Mouse (Mus musculus) ES-E14 (cell line): Measurements from ENCODE around the gene Mms22l. TPM values are rescaled to one million over a fixed set of nuclear protein-coding genes. Genes with fewer than 3 reads are reported as not detected.
"Not testable (repeated sequence)": the region's sequence is repeated elsewhere in the genome, so short reads cannot be mapped to it uniquely, and the experiment has no call there.

Experiments
- DNase-seq: peaks from one replicate; pipeline ENCODE4 v3.0.0-alpha.2; 2013; ENCODE audit warnings: low read depth, low spot score
- H3K27ac ChIP-seq: 2 replicates; pipeline ENCODE4 v1.5.1; 2012; ENCODE audit warnings: low read depth, mild to moderate bottlenecking, low read length, moderate library complexity, mixed read lengths; ENCODE audit not compliant: poor library complexity, insufficient read depth, severe bottlenecking
- H3K36me3 ChIP-seq: 2 replicates; pipeline ENCODE4 v1.6.1; 2012; ENCODE audit warnings: mild to moderate bottlenecking, low read length, moderate library complexity, mixed read lengths; ENCODE audit not compliant: control insufficient read depth, poor library complexity, insufficient read depth, severe bottlenecking
- H3K4me1 ChIP-seq, 2 experiments: fragments of 150-350 bp in 1 of 2; sonication (generic) in 1 of 2; 2 replicates each; pipeline ENCODE4 v1.6.1; 2012; ENCODE audit warnings: low read length in 2 of 2, mild to moderate bottlenecking in 1 of 2, mixed read lengths in 1 of 2; ENCODE audit not compliant: control insufficient read depth in 2 of 2, insufficient read depth in 2 of 2, poor library complexity in 1 of 2
- H3K4me3 ChIP-seq, 2 experiments: fragments of 150-350 bp in 1 of 2; sonication (generic) in 1 of 2; 2 replicates each; pipeline ENCODE4 v1.5.1; 2012; ENCODE audit warnings: low read length in 2 of 2, low read depth in 1 of 2, mild to moderate bottlenecking in 1 of 2, mixed read lengths in 1 of 2; ENCODE audit not compliant: insufficient read depth in 1 of 2, poor library complexity in 1 of 2, severe bottlenecking in 1 of 2
- H3K9ac ChIP-seq: 2 replicates; pipeline ENCODE4 v1.6.1; 2012; ENCODE audit warnings: low read depth, mild to moderate bottlenecking, low read length, mixed read lengths; ENCODE audit not compliant: poor library complexity, insufficient read depth, severe bottlenecking
- H3K9me3 ChIP-seq: fragments of 150-350 bp; sonication (generic); 2 replicates; pipeline ENCODE4 v1.6.1; 2012; ENCODE audit warnings: low read depth, mild to moderate bottlenecking, low read length; ENCODE audit not compliant: control insufficient read depth, insufficient read depth
- CHD2 ChIP-seq: IDR thresholded peaks from 2 replicates; pipeline ENCODE4 v1.6.1; 2014; ENCODE audit warnings: mild to moderate bottlenecking, low read depth, low read length, inconsistent platforms
- HCFC1 ChIP-seq: IDR thresholded peaks from 2 replicates; pipeline ENCODE4 v1.6.1; 2012; ENCODE audit warnings: low read length, inconsistent platforms, borderline replicate concordance; ENCODE audit not compliant: insufficient read depth
- MAFK ChIP-seq: IDR thresholded peaks from 2 replicates; pipeline ENCODE4 v1.6.1; 2014; ENCODE audit warnings: mild to moderate bottlenecking, low read depth, low read length, inconsistent platforms; ENCODE audit not compliant: insufficient read depth
- ZC3H11A ChIP-seq: IDR thresholded peaks from 2 replicates; pipeline ENCODE4 v1.6.1; 2012; ENCODE audit warnings: low read depth, mild to moderate bottlenecking, inconsistent platforms, low read length, borderline replicate concordance
- ZNF384 ChIP-seq: IDR thresholded peaks from 2 replicates; pipeline ENCODE4 v1.6.1; 2012; ENCODE audit warnings: low read depth, low read length, inconsistent platforms
- in situ Hi-C, 2 experiments: fragments of 600-800 bp; cut with MboI; formaldehyde crosslinking; loops; one replicate each; pipeline ENCODE4 v1.15.1; 2025; ENCODE audit warnings: low sequenced_read_pairs in 2 of 2, inconsistent platforms in 1 of 2; ENCODE audit not compliant: unreplicated experiment in 2 of 2
- total RNA-seq: library from RNA; depleted of rRNA; stranded (reverse); fragments of 300-350 nt; gene quantifications from 2 replicates; pipeline ENCODE4 v1.2.3, GENCODE M21; 2012

Gene Mms22l
- total RNA-seq, 1 experiment = 59.2 TPM

DNA sequence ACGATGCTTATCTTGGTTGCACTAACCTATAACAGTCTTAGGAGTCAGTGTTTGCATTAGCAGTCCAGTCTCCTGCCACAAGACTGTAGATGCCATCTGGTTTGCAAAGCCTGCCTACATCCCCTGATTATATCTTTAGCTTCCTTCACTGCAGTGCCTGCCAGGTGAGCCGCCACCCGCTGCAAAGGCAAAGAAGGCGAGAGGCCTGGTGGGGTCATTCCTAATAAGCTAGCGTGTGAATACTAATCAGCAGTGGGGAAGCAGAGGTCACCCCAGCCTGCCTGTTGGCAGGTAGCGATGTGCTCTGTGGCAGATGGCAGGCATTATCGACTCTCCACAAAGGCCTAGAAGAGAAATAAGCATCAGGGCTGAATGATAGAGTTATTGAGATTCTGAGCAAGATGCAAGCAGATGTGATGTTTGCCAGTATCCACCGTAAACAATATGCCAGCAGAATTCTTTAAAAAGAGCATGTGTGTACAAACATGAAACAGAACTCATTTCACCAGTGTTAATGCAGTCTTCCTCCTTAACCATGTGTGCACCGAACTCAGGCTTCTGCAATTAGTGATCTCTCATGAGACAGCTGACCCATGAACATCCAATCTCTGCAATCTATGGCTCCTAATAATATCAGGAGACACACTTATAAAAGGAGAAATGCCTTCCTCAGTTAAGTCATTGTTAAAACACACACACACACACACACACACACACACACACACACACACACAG, 135.1 kb downstream of the Mms22l start:
- DNase-seq = no peak
- Histone ChIP-seq H3K27ac (no peak overlapping the region; the same call in 1 of the 2 replicates), H3K4me3 (no peak overlapping the region), H3K9ac (no peak overlapping the region), H3K9me3 (no peaks in the 10 kb centered on the region), H3K4me1 (no peaks in the 10 kb centered on the region), H3K36me3 (no peaks in the 10 kb centered on the region)
- in situ Hi-C loops = no loop called here
- TF ChIP-seq HCFC1 = no peak
- TF ChIP-seq ZC3H11A = no peak
- TF ChIP-seq CHD2 = no peak
- no peak for TF ChIP-seq MAFK
- no peak for TF ChIP-seq ZNF384

DNA sequence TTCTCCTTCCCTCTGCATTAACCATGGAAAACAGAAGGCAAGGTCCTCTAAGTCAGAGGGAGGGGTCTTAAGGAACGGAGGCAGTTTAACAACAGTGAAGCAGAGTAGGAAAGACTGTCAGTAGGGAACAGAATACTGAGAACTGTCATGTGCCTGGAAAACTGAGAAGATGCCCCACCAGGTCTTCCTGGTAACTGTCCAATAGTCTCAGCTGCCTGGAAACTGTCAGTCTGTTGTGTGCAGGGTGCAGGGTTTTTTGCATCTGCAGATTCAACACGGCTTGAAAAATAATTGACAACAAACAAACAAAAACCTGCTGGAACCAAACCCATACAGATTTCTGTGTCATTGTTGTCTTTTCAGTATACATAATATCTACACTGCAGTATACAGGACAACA, 146.1 kb downstream of the Mms22l start:
- DNase-seq = no peak
- H3K27ac ChIP-seq = no peak overlapping the region
- TF ChIP-seq MAFK (no peak), ZNF384 (no peak), ZC3H11A (no peak), HCFC1 (no peak)
- no peak overlapping the region for H3K4me3 ChIP-seq
- no peaks in the 10 kb centered on the region for H3K36me3 ChIP-seq
- H3K9ac ChIP-seq = no peak overlapping the region
- in situ Hi-C loops = no loop called here
- H3K9me3 ChIP-seq = no peaks in the 10 kb centered on the region
- H3K4me1 ChIP-seq = no peaks in the 10 kb centered on the region

DNA sequence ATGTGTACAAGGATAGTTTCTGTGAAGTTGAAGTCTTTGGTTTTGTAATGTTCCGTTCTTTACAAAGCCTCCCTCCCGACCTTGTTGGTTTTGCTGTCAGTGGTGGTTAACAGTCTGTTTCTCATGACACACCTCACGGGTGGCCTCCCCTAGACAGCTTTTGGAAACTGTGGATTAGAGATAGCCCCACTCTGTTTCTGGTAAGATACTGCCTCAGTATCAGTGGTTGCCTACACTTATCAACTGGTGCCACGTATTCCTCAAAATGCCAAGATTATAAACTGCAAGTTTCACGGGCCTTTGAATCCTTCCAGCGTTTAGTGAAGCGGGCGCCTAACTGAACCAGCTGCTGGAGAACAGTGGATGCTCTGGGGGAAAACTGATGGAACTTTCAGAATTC, 148.5 kb downstream of the Mms22l start:
- H3K9ac ChIP-seq, H3K27ac ChIP-seq, H3K4me1 ChIP-seq, H3K9me3 ChIP-seq, H3K4me3 ChIP-seq, H3K36me3 ChIP-seq, in situ Hi-C loops, DNase-seq: not testable (repeated sequence)
